Mouse (Mus musculus) spleen, adult 2 months (tissue): ENCODE results near the gene Pole3.

Experiments
- CTCF ChIP-seq: fragments of 200-500 bp; IDR thresholded peaks from 2 replicates; pipeline ENCODE4 v1.5.1; 2011; ENCODE audit warnings: mild to moderate bottlenecking, inconsistent platforms; ENCODE audit not compliant: insufficient read depth, insufficient read length, insufficient replicate concordance; ENCODE audit errors: extremely low read depth
- POLR2A ChIP-seq: fragments of 200-500 bp; IDR thresholded peaks from 2 replicates; pipeline ENCODE4 v1.6.1; 2011; ENCODE audit warnings: low read depth, low read length, inconsistent platforms

DNA sequence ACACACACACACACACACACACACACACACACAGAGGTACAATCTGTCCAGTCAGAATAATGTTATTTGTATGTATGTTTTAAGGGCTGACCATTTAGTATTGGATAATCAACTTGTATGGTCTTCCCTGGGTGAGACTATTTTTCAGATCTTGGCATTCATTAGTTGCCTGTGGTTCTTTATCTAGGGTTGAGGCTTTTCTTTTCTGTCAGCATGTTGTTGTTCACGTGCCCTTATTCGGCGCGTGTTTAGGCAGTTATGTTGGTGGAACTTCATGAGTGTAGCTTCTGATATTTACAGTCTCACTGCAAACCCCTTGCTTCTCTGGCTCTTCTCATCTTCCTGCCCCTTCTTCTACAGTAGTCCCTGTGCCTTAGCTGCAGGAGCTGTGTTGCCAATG lies 2.8 kb upstream of the Pole3 start:
- no peak for TF ChIP-seq CTCF
- no peak for TF ChIP-seq POLR2A
